Mouse (Mus musculus) adrenal gland, adult 18-20 months (tissue): Measurements from ENCODE around the gene Paxbp1. TPM values are rescaled to one million over a fixed set of nuclear protein-coding genes. Genes with fewer than 3 reads are reported as not detected.

Source experiments
- DNase-seq, 2 experiments: peaks; one replicate each; pipeline ENCODE4 v3.0.0; 2021 to 2022; ENCODE audit warnings: low spot score in 2 of 2
- total RNA-seq, 2 experiments: library from RNA; stranded (reverse); gene quantifications; 1 replicate in 1 of 2; 2 replicates in 1 of 2; pipeline ENCODE4 v1.2.3; 2021

Paxbp1 gene
- total RNA-seq, 2 experiments from 2014 or later = 46.7 to 72.0 TPM

DNA sequence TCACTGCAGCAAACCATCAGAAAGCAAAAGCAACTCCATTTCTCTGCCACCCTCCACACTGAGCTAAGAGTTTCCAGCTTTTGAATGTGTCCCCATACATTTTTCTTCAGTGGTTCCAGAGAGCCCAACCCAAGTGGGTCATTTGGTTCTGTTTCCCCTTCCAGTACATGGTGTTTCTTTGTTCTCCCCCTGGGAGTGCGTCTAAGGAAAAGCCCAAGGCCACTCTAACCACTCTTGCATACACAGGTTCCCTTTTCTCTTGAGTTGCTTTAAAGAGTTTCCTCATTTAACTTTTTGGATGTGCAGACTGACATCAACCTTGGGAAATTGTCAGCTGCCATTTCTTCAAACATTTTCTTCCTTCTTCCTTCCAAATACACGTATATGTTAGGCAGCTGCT is 43.2 kb downstream of the Paxbp1 start:
- DNase-seq = no peak

DNA sequence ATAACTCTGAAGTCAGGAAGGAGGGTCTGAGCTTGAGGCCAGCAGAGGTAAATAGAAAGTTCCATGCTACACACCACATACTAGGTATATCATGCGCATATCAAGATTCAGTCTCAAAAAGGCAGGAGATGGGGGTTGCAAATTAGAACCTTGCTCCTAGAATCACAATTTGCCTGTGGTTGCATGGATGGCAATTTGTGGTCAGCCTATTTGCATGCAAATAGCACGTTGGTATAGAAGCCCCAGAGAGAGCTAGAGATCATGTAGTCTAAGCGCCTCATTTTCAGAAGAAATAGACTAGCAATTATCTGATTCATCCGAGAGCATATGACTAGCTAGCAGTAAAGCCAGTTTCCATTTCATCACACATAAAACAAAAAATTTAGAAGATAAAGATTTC is 44.5 kb downstream of the Paxbp1 start:
- no peak for DNase-seq

DNA sequence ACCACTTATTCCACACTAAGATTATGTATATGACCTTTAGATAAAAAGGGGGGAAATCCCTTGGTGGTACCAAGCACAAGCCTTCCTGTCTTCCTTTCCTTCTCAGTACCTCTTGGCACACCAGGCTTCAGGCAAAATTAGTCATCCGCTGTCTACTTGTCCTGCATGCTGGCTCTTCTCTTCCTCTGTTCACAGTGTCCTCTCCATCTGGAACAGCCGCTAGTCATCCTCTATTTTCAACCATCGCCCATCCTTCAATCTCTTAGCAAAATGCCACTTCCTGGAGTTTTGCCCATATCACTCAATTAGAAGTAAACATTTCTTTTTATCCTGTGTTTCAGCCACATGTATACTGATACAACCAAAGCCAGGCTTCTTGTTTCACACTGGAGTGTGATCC is 46.5 kb downstream of the Paxbp1 start:
- DNase-seq = no peak

DNA sequence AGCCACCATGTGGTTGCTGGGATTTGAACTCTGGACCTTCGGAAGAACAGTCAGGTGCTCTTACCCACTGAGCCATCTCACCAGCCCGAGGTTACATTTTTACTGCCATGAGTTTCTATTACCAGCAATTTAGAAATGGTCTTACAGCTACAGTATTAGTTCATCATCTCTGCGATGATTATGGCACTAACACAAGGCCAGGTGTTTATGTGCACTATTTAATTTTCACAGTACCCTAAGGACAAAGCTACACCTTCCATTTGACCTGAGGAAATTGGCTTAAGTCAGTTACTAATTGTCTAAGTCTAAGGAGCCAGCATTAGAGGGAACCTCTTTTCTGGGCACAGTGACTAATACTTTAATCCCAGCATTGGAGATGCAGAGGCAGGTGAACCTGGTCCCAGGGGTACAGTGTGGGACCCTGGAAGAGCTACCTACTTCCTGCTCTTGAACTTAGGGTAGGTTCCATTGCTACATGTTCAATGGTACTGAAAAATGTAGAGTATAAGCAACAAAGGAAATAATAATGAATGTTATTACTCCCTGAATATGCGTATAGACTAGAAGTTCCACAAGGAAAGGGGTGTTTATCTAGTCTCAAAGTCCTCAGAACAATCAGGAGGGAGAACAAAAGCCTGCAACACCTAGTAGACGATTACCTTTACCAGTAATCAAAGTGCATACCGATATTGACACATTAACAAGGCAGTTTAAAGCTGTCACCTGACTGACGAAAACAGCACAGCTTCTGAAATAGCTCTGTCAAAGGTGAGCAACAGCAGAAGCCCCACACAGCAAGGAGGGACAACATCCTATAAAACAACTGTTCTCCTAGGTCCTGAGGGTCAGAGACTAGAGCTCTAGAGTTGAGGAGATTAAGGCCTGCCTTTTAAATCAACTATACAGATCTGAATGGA is 47.8 kb downstream of the Paxbp1 start:
- DNase-seq = no peak

DNA sequence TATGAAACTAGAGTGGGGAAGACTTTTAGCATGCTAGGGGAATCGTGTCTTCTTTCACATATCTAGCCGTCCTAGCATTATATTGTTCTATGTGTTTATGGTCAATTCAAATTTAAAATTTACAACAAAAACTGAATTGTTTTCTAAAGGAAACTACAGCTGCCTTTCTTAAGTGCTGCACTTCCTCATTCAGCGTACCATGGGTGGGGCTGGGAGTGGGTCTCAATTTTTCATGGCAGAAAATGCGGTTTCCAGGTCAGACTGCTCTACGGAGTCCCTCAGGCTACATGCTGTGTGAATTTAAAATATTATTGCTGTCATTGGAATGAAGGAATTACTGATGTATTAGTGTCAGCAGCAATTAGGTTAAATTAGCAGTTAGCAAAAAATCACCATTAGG is 48.8 kb downstream of the Paxbp1 start:
- DNase-seq = no peak

DNA sequence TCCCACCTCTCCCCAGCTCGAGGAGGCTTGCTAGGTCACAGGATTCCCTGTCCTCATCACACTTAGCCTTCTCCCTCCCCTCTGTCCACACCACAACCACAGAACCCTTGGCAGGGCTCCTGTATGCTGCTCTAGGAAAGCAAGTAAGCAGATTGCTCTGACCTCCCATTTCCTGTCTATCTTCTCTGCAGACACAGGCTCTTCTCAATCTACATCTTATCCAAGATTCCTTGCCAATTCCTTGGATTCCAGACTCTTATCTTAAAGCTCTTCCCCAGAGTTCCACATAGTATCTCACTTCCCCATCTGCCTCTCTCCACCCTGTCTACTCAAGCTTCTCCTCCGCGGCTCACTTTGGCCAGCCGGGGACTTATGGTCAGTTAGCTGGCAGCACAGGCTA is 49.3 kb downstream of the Paxbp1 start:
- DNase-seq = no peak

DNA sequence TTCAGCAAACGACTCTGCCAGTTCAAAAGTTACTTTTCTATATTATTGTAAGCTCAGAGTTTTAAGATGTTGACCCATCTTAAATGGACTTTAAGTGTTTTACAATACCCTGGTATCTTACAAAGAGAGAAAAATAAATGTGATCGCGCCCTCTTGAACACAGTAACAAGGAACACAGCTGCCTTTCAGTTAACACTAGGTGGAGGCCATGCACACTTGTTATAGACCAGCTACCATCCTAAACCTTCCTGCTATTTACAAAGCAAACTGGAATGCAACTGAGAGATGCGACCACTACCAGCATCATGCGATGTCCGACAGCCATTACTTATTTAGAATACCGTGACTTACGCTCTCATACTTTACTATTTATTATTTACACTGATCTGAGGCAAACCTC is 55.2 kb downstream of the Paxbp1 start:
- DNase-seq = no peak

DNA sequence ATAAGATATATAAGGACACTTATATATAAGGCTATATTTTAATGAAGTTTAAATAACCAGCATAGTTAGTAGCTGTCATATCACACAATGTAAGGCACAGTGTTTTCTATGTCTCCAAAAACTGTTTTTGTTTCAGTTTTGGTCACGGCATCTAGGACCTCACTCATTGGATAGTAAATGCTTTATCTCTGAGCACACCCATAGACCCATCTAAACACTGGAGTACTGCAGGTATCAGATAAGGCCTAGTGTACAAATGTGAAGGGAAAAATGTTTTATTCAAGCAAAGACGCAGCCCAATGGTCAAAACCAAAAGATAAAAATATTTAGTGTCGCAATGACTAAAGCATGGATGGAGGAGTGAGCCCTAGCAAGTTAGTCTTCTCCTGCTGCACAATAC is 55.7 kb downstream of the Paxbp1 start:
- no peak for DNase-seq

DNA sequence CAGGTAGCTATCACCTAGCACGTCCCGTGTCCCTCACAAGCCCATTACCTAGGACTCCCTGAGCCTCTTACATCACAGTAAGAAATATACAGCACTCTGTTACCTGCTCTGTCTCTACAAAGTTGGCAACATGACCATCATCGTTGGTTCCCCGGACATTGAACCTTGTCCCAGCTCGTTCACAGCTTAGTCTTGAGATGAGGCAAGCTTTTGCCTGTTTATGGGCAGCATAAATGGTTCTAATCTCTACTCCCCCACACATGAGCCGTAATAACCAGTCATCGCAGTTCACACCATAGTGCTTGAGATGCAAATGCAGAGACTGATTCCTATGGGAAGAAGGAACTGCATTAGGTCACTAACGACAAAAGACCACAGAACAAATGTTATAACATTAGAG is 56.3 kb downstream of the Paxbp1 start:
- no peak for DNase-seq

DNA sequence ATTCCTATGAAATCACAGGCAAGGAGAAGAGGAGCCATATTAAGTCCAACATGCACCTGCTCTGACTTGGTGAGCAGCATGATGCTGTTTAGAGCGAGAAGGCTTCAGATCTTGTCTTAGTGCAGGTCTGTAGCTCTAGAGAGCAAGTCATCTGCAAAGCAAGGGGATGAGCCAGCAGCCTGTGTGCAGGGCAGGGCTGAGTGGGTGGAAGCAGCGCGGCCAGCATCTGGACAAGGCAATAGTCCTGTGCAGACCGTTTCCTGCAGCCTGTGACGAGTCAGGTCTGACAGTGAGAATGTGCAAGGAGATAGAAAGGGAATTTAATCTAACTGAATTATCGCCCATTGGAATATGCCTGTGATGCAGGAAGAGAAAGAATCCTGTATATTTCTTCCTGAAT is 73.3 kb downstream of the Paxbp1 start:
- no peak for DNase-seq

DNA sequence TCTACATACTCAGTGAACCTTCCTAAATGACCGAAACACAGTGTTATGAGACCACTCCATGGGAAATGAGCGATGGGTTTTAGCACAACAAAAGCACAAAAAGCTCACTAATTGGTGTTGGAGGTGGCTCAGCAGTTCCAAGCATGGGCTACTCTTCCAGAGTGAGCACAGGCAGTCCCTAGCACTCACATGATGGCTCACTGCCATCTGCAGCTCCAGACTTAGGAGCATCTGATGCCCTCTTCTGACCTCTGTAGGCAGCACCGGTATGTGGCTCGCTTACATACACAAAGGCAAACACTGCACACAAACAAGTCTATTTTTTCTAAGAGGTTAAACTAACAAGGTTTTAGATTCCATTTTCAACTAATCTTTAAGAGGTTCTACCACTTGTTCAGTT is 78.1 kb downstream of the Paxbp1 start:
- no peak for DNase-seq

DNA sequence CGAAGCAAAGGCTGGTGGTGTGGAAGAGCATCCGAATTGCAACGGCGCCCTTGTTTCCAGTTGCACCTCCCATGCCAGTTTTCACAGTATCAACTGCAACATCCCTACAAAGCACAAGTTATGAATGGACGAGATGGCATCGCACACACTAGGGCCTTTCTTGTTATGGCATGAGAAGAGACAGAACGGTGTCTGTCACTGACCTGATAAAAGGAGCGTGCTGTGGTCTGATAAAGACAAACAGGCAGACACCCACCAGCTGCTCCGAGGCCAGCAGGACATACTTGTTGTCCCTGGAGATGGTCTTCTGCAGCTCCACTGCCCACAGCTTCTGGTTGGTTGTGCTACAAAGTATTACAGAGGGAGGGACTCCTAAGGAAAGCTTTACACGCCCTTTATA is 80.0 kb downstream of the Paxbp1 start:
- no peak for DNase-seq

Other genes with a start within 250 kb of the Paxbp1 start
- gene Urb1, start 234.1 kb downstream of the Paxbp1 start, total RNA-seq = 10 to 100 TPM; 17.6 to 18.2 TPM
- 1 to 10 TPM; 5.2 to 8.2 TPM for gene Eva1c, start 217.8 kb downstream of the Paxbp1 start, total RNA-seq
- gene Cfap298, start 109.4 kb downstream of the Paxbp1 start, total RNA-seq = 10 to 100 TPM; 27.5 to 37.6 TPM
- 10 to 100 TPM; 52.2 to 58.5 TPM for gene Synj1, start 33.2 kb downstream of the Paxbp1 start, total RNA-seq
- gene 4932438H23Rik, start 50.6 kb upstream of the Paxbp1 start, total RNA-seq = under 1 TPM; 0.20 to 0.35 TPM
- gene Olig2, start 180.9 kb upstream of the Paxbp1 start, total RNA-seq = not detected
- under 1 TPM; 0.50 to 0.80 TPM for gene Olig1, start 225.2 kb upstream of the Paxbp1 start, total RNA-seq